Mouse (Mus musculus) stomach, embryonic 15.5 days (tissue): ENCODE results near the gene 1700030J22Rik. TPM values are rescaled to one million over a fixed set of nuclear protein-coding genes. Genes with fewer than 3 reads are reported as not detected.

Experiments used
- ATAC-seq: fragments of 200-750 bp; cut with Nextera tagmentation; 2 replicates; pipeline ENCODE4 v1.8.0; 2017; ENCODE audit warnings: low read depth, moderate number of reproducible peaks, moderate TSS enrichment; ENCODE audit not compliant: insufficient read depth, low FRiP score
- H3K27ac ChIP-seq: fragments of 300-500 bp; sonication (generic); 2 replicates; pipeline ENCODE4 v1.5.1; 2015; ENCODE audit warnings: mild to moderate bottlenecking, inconsistent platforms
- H3K27me3 ChIP-seq: fragments of 300-500 bp; sonication (generic); replicated peaks from 2 replicates; pipeline ENCODE4 v1.6.1; 2015; ENCODE audit warnings: inconsistent platforms
- H3K36me3 ChIP-seq: fragments of 300-500 bp; sonication (generic); 2 replicates; pipeline ENCODE4 v1.6.1; 2015; ENCODE audit warnings: inconsistent platforms
- H3K4me1 ChIP-seq: fragments of 300-500 bp; sonication (generic); 2 replicates; pipeline ENCODE4 v1.6.1; 2015; ENCODE audit warnings: inconsistent platforms
- H3K4me2 ChIP-seq: fragments of 300-500 bp; sonication (generic); 2 replicates; pipeline ENCODE4 v1.6.1; 2015; ENCODE audit warnings: mild to moderate bottlenecking, inconsistent platforms
- H3K4me3 ChIP-seq: fragments of 300-500 bp; sonication (generic); replicated peaks from 2 replicates; pipeline ENCODE4 v1.5.1; 2015; ENCODE audit warnings: inconsistent platforms
- H3K9ac ChIP-seq: fragments of 300-500 bp; sonication (generic); 2 replicates; pipeline ENCODE4 v1.6.1; 2015; ENCODE audit warnings: inconsistent platforms
- H3K9me3 ChIP-seq: fragments of 300-500 bp; sonication (generic); 2 replicates; pipeline ENCODE4 v1.6.1; 2016; ENCODE audit warnings: inconsistent platforms
- WGBS: fragments of 180-500 bp; shearing (Covaris S2); methylation state at CpG from one replicate; pipeline ENCODE4 v1.1.7; 2015; 5-methylcytosine and 5-hydroxymethylcytosine counted together
- polyA plus RNA-seq: library from polyadenylated mRNA; unstranded; fragments of >200 nt; fragmentation: Nextera tagmentation; extraction: Ambion mirVana; gene quantifications from 2 replicates; pipeline ENCODE4 v1.2.1, GENCODE M21; 2015

1700030J22Rik gene
- 1.3 and 1.7 TPM in 2 replicates for polyA plus RNA-seq

DNA sequence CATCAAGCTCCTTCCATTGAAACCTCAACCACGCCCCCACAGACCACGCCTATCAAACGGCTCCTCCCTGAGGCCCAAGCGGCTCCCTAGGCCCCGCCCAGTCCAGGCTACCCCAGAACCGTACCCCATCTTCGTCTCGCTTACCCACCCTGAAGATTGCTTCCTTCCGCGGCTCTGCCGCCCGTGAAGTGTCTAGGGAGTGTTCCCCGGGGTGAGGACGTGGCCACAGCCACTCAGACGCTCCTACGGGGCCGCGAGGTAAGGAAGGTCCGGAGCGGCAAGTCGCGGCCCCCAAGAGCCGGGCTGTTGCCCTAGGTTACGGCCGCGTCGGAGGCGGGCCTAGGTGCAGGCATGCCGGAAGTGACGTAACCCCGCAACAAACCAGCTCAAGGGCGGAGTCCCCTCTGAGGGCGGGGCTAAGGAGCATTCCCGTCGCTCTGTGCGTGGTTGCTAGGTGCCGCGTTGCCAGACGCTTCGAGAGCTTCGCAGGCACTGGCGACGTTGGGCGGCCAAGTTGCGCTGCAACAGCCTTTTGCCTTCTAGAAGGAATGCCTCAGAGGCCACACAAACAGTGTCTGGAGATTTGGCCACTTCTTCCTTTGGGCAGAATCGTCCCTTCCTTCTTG is at the start of gene 1700030J22Rik:
Gene 1700030J22Rik, minus strand, starts transcription at position 329 of the 626 bp plus-strand sequence.
- Histone ChIP-seq H3K4me1 (peaks cover 3% of the 10 kb centered on the region), H3K9ac (0 out of 2 replicates have a peak within 1 kb of the TSS, but pooled peaks have one; percentile 14), H3K27me3 (no peaks in the 10 kb centered on the region), H3K27ac (no peak within 1 kb of the TSS), H3K4me2 (peak within 1 kb of the TSS; percentile 70), H3K9me3 (no peaks in the 10 kb centered on the region), H3K4me3 (peak within 1 kb of the TSS; percentile 77), H3K36me3 (peaks cover 6% of the 10 kb centered on the region)
- 0% methylated on average over 46 of the region's 46 CpGs for WGBS
- peak; percentile 99 for ATAC-seq

DNA sequence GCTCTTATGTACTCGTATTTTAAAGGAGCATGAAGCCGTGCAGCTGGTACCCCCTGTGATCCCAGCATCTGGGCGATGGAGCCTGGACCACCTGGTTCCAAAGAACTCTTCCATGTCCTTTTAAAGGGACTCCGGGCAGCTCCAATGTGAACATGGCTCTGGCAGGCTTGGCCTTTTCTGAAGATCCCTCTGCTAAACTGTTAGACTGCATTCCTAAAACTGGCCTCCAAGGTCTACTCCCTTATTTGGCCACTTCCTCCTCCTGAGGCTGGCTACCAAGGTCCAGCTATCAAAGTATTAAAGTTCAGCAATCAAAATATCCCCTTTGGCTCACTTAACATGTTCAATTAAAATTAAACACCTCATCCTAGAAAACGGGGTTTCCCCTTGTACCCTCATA is 48.8 kb upstream of the 1700030J22Rik start:
- no peak overlapping the region for H3K4me2 ChIP-seq
- 0 out of 2 replicates have a peak, but pooled peaks cover 8% of the 10 kb centered on the region for H3K4me1 ChIP-seq
- no peaks in the 10 kb centered on the region for H3K36me3 ChIP-seq
- no peak overlapping the region for H3K27ac ChIP-seq
- ATAC-seq, result no peak
- no peaks in the 10 kb centered on the region for H3K27me3 ChIP-seq
- H3K9me3 ChIP-seq, result no peaks in the 10 kb centered on the region
- H3K4me3 ChIP-seq, result no peak overlapping the region
- no peak overlapping the region for H3K9ac ChIP-seq
- 79% methylated on average over 5 of the region's 5 CpGs for WGBS

DNA sequence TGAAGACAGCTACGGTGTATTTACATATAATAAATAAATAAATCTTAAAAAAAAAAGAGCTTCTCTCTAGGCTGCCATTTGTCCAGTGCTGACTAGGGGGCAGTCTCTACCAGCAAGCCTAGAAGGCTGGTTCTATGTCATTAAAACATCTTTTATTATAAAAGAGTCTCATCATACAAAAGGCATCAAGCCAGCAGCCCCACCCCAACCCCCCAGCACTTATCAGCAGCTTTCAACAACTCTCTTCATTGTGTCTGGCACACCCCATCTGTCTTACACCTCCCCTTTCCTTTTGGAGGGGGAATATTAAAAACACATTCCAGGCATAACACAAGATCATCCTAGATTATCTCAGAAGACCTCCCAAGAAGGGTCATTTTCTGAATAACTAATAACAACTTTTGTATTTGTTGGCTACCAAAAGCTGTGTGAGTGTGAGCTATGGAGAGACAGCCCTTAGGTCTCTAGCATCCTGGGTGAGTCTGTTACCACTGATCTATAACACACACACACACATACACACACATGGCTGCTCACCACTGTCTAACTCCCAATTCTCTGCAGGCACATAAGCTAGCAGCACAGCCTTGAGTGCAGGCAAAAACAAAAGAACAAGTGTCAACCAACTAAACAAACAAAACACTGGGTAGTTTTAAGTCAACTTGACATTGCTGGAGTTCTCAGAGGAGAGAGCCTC is 43.7 kb upstream of the 1700030J22Rik start:
- Histone ChIP-seq H3K4me2 (no peak overlapping the region), H3K4me3 (no peak overlapping the region), H3K9ac (no peak overlapping the region), H3K4me1 (0 out of 2 replicates have a peak, but pooled peaks cover 3% of the 10 kb centered on the region), H3K36me3 (no peaks in the 10 kb centered on the region), H3K9me3 (no peaks in the 10 kb centered on the region), H3K27me3 (no peaks in the 10 kb centered on the region), H3K27ac (no peak overlapping the region)
- ATAC-seq, result no peak
- WGBS, result 64% methylated on average over 1 of the region's 1 CpGs

GRCm38 (mm10) chr8:117019323-117020275 is 40.8 kb upstream of the 1700030J22Rik start:
- no peak overlapping the region for H3K9ac ChIP-seq
- 71% methylated on average over 18 of the region's 18 CpGs for WGBS
- H3K27ac ChIP-seq, result no peak overlapping the region
- no peak overlapping the region for H3K4me2 ChIP-seq
- ATAC-seq, result no peak
- no peak overlapping the region for H3K4me3 ChIP-seq
- H3K9me3 ChIP-seq, result no peaks in the 10 kb centered on the region
- no peaks in the 10 kb centered on the region for H3K36me3 ChIP-seq
- H3K4me1 ChIP-seq, result 0 out of 2 replicates have a peak, but pooled peaks cover 3% of the 10 kb centered on the region
- H3K27me3 ChIP-seq, result no peaks in the 10 kb centered on the region

- no peak overlapping the region for H3K9ac ChIP-seq
- no peaks in the 10 kb centered on the region for H3K36me3 ChIP-seq
- 0 out of 2 replicates have a peak, but pooled peaks cover 3% of the 10 kb centered on the region for H3K4me1 ChIP-seq
- WGBS, result 92% methylated on average over 4 of the region's 4 CpGs
- H3K4me3 ChIP-seq, result no peak overlapping the region
- no peaks in the 10 kb centered on the region for H3K27me3 ChIP-seq
- no peaks in the 10 kb centered on the region for H3K9me3 ChIP-seq
- ATAC-seq, result no peak
- H3K27ac ChIP-seq, result no peak overlapping the region
- H3K4me2 ChIP-seq, result no peak overlapping the region
Measured at GRCm38 (mm10) chr8:117017896-117018295, 39.1 kb upstream of the 1700030J22Rik start.

DNA sequence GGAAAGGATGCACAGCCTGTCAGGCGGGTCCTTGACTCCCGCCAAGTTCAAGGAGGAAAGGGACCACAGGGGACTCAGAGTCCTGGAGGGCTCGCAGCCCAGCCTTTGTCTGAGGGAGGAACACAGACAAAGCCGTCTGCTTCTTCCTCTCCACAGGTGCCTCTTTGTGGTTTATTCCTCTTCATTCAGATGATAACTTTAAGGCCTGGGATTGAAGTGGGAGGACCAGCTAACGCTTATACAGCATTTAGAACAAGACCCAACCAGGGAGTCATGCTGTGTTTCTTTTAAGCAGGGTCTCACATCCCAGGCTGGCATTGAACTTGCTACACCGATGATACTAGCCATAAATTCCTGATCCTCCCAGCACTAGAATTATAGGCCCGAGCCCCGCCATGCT is 38.2 kb upstream of the 1700030J22Rik start:
- Histone ChIP-seq H3K9me3 (no peaks in the 10 kb centered on the region), H3K27me3 (no peaks in the 10 kb centered on the region), H3K4me2 (no peak overlapping the region), H3K9ac (no peak overlapping the region), H3K36me3 (no peaks in the 10 kb centered on the region), H3K4me3 (no peak overlapping the region), H3K27ac (no peak overlapping the region), H3K4me1 (0 out of 2 replicates have a peak, but pooled peaks cover 3% of the 10 kb centered on the region)
- no peak for ATAC-seq
- WGBS, result 59% methylated on average over 8 of the region's 8 CpGs

GRCm38 (mm10) chr8:117015670-117016069 is 36.9 kb upstream of the 1700030J22Rik start:
- Histone ChIP-seq H3K27me3 (no peaks in the 10 kb centered on the region), H3K9ac (no peak overlapping the region), H3K4me3 (no peak overlapping the region), H3K36me3 (no peaks in the 10 kb centered on the region), H3K27ac (no peak overlapping the region), H3K4me2 (no peak overlapping the region), H3K9me3 (no peaks in the 10 kb centered on the region), H3K4me1 (0 out of 2 replicates have a peak, but pooled peaks cover 3% of the 10 kb centered on the region)
- no peak for ATAC-seq
- WGBS, result 63% methylated on average over 4 of the region's 4 CpGs

DNA sequence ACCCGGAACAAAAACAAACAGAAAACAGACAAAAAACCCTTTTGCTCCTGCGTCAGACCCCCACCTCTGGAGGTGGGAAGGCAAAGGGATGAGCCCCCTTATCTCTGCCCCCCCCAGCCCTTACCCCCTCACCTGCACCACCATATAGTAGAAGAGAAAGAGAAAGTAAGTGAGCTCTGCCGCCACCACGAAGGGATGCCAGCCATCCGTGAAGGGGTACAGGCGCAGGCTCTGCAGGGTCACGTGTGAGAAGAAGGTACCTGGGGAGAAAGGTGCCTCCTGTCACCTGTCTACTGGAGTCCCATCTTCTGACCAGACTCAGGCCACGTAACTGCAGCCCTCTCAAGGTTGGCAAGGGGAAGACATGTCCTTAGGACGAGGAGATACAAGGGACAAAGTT is 32.6 kb upstream of the 1700030J22Rik start:
- ATAC-seq, result no peak

GRCm38 (mm10) chr8:116994016-116994716 is 15.4 kb upstream of the 1700030J22Rik start:
- no peaks in the 10 kb centered on the region for H3K27me3 ChIP-seq
- H3K9ac ChIP-seq, result no peak overlapping the region
- H3K4me3 ChIP-seq, result peak overlapping the region; percentile 78
- WGBS, result 58% methylated on average over 11 of the region's 11 CpGs
- peak overlapping the region; percentile 90 for H3K4me2 ChIP-seq
- H3K27ac ChIP-seq, result 0 out of 2 replicates have a peak overlapping the region, but pooled peaks have one; percentile 62
- peaks cover 8% of the 10 kb centered on the region; the same call in 1 of the 2 replicates for H3K4me1 ChIP-seq
- no peak for ATAC-seq
- no peaks in the 10 kb centered on the region for H3K36me3 ChIP-seq
- H3K9me3 ChIP-seq, result no peaks in the 10 kb centered on the region

More for the DNA sequence above, 32.6 kb upstream of the 1700030J22Rik start:
- H3K36me3 ChIP-seq, result no peaks in the 10 kb centered on the region
- no peaks in the 10 kb centered on the region for H3K9me3 ChIP-seq
- no peak overlapping the region for H3K4me3 ChIP-seq
- H3K9ac ChIP-seq, result no peak overlapping the region
- no peaks in the 10 kb centered on the region for H3K27me3 ChIP-seq
- H3K4me1 ChIP-seq, result no peaks in the 10 kb centered on the region
- WGBS, result 86% methylated on average over 9 of the region's 9 CpGs
- H3K27ac ChIP-seq, result no peak overlapping the region
- no peak overlapping the region for H3K4me2 ChIP-seq

- ATAC-seq, result peak; percentile 100
- no peaks in the 10 kb centered on the region for H3K27me3 ChIP-seq
- H3K4me3 ChIP-seq, result peak within 1 kb of the TSS; percentile 78
- peak within 1 kb of the TSS; percentile 84 for H3K27ac ChIP-seq
- no peaks in the 10 kb centered on the region for H3K9me3 ChIP-seq
- WGBS, result under 1% methylated on average over 55 of the region's 56 CpGs
- H3K9ac ChIP-seq, result peak within 1 kb of the TSS; percentile 43
- H3K4me2 ChIP-seq, result peak within 1 kb of the TSS; percentile 90
- H3K36me3 ChIP-seq, result no peaks in the 10 kb centered on the region
- H3K4me1 ChIP-seq, result peaks cover 8% of the 10 kb centered on the region; the same call in 1 of the 2 replicates
Measured at GRCm38 (mm10) chr8:116993095-116993867, 14.5 kb upstream of the 1700030J22Rik start, which contains the start of gene Gcsh. Gcsh (minus strand) TSS chr8:116993537.
